7 mouse cellular contexts compared by ENCODE assay signal in genomic region chr19:46500581-46501341, GRCm38 (mm10). TPM values are rescaled to one million over a fixed set of nuclear protein-coding genes. Genes with fewer than 3 reads are reported as not detected.
DNase-seq lines count a peak whose midpoint lies in the region; ATAC-seq and TF ChIP-seq lines count a peak whose summit lies in the region.

No protein-coding gene starts in this region.

- peak overlapping the region; percentile 99 for H3K27ac ChIP-seq in brown adipose tissue, adult 24 weeks (replicated peaks; ENCODE audit: low read depth, low read length)
- peak overlapping the region; percentile 100 for H3K27ac ChIP-seq in forebrain, embryonic 13.5 days
- H3K27ac ChIP-seq in hindbrain, postnatal 0 days: peak overlapping the region; percentile 97

- peak; percentile 5; the same call in 1 of the 2 replicates for TF ChIP-seq CTCF in hindbrain, postnatal 0 days (IDR thresholded peaks at IDR 0.05; ENCODE audit: low read depth)

- H3K9me3 ChIP-seq in forebrain, embryonic 13.5 days (replicated peaks): no peaks in the 10 kb centered on the region
- no peaks in the 10 kb centered on the region for H3K9me3 ChIP-seq in hindbrain, postnatal 0 days (ENCODE audit: low read length)

- H3K27me3 ChIP-seq in forebrain, embryonic 13.5 days: no peaks in the 10 kb centered on the region
- H3K27me3 ChIP-seq in hindbrain, postnatal 0 days (ENCODE audit: insufficient read depth, low read length): no peaks in the 10 kb centered on the region

- H3K4me3 ChIP-seq in brown adipose tissue, adult 24 weeks (ENCODE audit: insufficient read depth, low read depth, low read length): peak overlapping the region; percentile 80
- peak overlapping the region; percentile 96 for H3K4me3 ChIP-seq in forebrain, embryonic 13.5 days
- peak overlapping the region; percentile 89 for H3K4me3 ChIP-seq in hindbrain, postnatal 0 days (ENCODE audit: low read length)

- under 1% methylated on average over 43 of the region's 50 CpGs for WGBS in forebrain, embryonic 13.5 days
- WGBS in hindbrain, postnatal 0 days: 0% methylated on average over 44 of the region's 50 CpGs

- peaks cover 11% of the 10 kb centered on the region for H3K4me1 ChIP-seq in brown adipose tissue, adult 24 weeks (ENCODE audit: control insufficient read depth, insufficient read depth, insufficient read length, low read length)
- peaks cover 27% of the 10 kb centered on the region for H3K4me1 ChIP-seq in forebrain, embryonic 13.5 days
- H3K4me1 ChIP-seq in hindbrain, postnatal 0 days (ENCODE audit: insufficient read depth, low read length): peaks cover 15% of the 10 kb centered on the region

- peak; percentile 69 for DNase-seq in right cerebral cortex, postnatal 4 days
- no peak for DNase-seq in right cerebral cortex, adult 2 months (ENCODE audit: low spot score in 2 of 2)
- peak; percentile 83 for DNase-seq in hindbrain, postnatal 0 days (ENCODE audit: low spot score)
- DNase-seq in lung, postnatal 4 days: peak; percentile 72 to 75
- DNase-seq in thymus, postnatal 36 days: peak; percentile 42 to 70

- ATAC-seq in forebrain, embryonic 13.5 days: peak; percentile 28; the same call in 1 of the 2 replicates
- ATAC-seq in hindbrain, postnatal 0 days: peak; percentile 27

- peak overlapping the region; percentile 100 for H3K9ac ChIP-seq in forebrain, embryonic 13.5 days
- peak overlapping the region; percentile 97 for H3K9ac ChIP-seq in hindbrain, postnatal 0 days (replicated peaks; ENCODE audit: low read length)

- H3K36me3 ChIP-seq in forebrain, embryonic 13.5 days (ENCODE audit: poor library complexity, severe bottlenecking): peaks cover 9% of the 10 kb centered on the region
- no peaks in the 10 kb centered on the region for H3K36me3 ChIP-seq in hindbrain, postnatal 0 days (ENCODE audit: insufficient read depth, low read length)

- H3K4me2 ChIP-seq in forebrain, embryonic 13.5 days: peak overlapping the region; percentile 98
- H3K4me2 ChIP-seq in hindbrain, postnatal 0 days (ENCODE audit: low read depth, low read length): peak overlapping the region; percentile 85

RNA-seq across cellular contexts. Expression of gene Trim8, which starts 0.7 kb away (rescaled TPM):
- polyA plus RNA-seq in brown adipose tissue, adult 24 weeks (2012; ENCODE audit: insufficient read depth, insufficient read length, missing spikeins): 12.4 and 17.4 TPM in 2 replicates
- 22.5 and 22.6 TPM in 2 replicates for polyA plus RNA-seq in forebrain, embryonic 13.5 days (2015; fragmentation: Nextera tagmentation; extraction: Ambion mirVana)
- total RNA-seq in hindbrain, postnatal 0 days (2014; rRNA removed): 108 and 115 TPM in 2 replicates
- 28.8 and 29.7 TPM in 2 replicates for polyA plus RNA-seq in hindbrain, postnatal 0 days (2015; fragmentation: Nextera tagmentation; extraction: Ambion mirVana)

Comparison
In these comparisons a context has a peak if more than half of its experiments do, and no peak if none do; other contexts are left out.
1. DNase-seq: peak in right cerebral cortex, postnatal 4 days (single experiment), hindbrain, postnatal 0 days (single experiment), lung, postnatal 4 days (2 of 2) and thymus, postnatal 36 days (2 of 2); none in right cerebral cortex, adult 2 months (0 of 2).
2. Peak in every context shown above with its lines, with median percentiles within 50 percentile points of each other: H3K27ac ChIP-seq and H3K4me3 ChIP-seq.